Mouse (Mus musculus): Measurements from ENCODE around the gene Trpm2. TPM values are rescaled to one million over a fixed set of nuclear protein-coding genes. Genes with fewer than 3 reads are reported as not detected.
"Not testable (repeated sequence)": the region's sequence is repeated elsewhere in the genome, so short reads cannot be mapped to it uniquely, and the experiment has no call there.

Trpm2 gene
- polyA plus RNA-seq, 3 experiments from 2014 or later: 0.13 to 0.59 TPM; not detected in 1

DNA sequence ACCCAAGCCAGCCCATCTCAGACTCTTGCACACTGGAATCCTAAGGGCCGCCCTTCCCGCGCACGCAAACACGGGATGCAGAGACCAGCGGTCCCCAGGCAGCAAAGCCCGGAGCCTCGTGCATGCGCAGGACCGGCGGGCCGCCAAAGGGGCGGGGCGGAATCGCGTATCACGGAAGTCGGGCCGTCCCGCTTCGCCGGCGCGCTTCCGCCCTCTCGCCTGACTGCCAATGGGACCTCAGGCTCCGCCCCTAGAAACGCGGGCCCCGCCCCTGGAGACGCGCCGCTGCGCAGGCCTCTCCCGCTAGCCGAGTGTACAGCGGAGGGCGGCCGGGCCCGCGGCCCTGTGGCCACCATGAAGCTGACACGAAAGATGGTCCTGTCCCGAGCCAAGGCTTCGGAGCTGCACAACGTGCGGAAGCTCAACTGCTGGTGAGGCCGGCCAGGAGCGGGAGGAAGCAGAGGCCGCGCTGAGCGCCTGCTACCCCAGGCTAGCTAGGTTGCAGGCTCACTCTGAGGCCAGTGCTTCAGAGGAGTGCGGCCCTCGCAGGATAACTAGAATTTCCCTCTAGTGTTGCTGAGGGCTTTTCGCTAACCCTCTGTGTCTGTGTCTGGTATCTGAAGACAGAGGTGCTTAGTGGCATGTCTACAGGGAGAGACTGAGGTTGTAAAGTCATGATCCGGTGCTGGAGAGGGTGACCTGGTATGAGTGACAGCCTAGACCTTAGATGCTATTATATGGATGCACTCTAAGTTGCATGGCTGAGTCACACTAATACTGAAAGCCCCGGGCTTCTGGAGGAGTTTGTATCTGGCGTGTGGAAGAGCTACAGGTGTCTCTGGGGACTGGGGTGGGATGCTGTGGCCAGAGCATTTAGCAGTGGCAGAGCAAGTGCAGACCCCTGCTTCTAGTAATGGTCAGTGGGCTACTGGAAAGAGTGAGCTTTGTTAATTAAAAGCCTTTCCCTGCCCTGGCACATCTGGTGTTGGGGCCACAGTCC lies 8.3 kb upstream of the Trpm2 start, which contains the start of gene 1810043G02Rik:
1810043G02Rik (plus strand) TSS at position 174 of the 1,000 bp plus-strand sequence.
- peak; percentile 97 for ATAC-seq

DNA sequence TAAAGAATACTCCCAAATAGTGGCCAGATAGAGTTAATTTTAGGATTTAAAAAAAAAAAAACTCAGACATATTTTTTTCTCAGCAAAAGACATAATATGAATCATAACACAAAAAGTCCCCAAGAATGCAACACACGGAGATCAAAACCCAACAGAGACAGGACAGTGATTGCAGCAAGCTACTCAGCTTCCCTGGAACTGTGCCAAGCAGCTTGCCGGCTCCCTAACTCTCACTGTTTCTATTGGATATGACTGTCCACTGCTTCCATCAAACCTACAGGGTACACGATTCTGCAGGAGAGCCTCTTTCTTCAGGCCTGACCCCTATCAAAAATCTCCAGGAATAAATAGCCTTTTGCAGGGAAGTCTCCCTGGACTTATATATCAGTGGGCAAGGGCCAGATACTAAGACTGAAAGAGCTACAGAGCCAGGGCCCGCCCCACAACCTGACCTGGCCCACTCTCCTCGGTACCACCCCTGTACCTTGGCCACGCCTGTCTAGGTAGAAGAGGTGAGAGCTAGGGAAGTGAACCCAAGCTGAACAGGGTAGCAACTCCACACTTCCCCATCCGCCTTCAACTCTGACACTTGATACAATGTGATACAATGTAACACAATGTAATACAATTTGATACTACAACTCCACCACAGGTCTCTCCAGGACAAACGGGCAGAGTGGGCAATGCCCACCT lies 6.2 kb upstream of the Trpm2 start:
- ATAC-seq: no peak

DNA sequence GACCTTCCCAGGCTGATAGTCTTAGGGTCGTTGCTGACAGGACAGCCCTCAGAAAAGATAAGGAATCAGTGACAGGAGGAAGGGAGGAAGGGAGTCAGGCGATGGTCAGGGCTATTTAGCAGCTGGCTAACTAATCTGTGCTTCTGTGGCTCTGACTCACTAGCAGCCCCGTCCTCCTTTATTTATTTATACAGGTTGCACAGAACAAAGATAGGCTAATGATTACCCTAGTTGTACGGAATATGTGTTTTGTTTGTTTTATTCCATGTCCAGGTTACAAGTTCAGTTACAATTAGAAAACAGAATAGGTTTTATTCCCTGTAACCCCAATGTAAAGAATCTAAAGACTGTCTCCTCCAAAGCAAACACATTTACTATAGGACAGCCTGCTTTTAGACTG lies 5.3 kb upstream of the Trpm2 start:
- ATAC-seq: no peak

DNA sequence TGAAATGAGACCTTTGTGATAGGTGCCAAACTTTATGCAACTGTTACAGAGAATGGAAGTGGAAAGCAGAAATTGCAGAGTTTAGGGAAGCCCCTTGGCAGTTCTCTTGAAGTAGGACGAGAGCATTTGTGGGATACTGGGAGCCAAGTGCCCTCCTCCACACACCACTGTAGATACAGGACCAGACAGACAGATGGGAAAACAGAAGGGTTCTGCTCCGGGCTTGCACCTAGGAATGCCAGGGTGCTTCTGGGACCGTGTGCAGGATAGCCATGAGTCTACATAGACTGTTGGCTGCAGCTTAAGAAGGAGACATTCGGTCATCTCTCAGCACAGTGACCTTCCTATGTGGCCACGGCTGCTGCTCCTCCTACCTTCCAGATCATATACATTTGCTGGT lies 4.4 kb upstream of the Trpm2 start:
- ATAC-seq: no peak

DNA sequence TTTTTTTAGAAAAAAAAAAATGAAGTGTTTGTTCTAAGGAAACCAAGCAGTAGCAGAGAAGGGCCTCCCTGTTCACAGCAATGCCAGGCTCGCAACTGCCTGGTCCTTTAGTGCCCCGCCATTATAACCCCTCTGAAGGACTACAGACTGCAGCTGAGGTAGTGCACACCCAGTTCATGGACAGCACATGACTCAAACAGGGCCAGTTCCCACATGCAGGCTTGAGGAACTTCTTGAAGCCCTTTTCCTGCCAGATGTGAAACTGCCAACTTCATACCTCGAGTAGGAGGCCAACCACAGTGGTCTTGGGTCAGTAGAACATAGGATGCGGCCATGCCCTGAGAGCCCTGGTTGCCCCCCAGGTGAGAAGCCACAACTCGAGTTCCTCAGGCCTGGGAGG lies 4.0 kb upstream of the Trpm2 start:
- no peak for ATAC-seq

DNA sequence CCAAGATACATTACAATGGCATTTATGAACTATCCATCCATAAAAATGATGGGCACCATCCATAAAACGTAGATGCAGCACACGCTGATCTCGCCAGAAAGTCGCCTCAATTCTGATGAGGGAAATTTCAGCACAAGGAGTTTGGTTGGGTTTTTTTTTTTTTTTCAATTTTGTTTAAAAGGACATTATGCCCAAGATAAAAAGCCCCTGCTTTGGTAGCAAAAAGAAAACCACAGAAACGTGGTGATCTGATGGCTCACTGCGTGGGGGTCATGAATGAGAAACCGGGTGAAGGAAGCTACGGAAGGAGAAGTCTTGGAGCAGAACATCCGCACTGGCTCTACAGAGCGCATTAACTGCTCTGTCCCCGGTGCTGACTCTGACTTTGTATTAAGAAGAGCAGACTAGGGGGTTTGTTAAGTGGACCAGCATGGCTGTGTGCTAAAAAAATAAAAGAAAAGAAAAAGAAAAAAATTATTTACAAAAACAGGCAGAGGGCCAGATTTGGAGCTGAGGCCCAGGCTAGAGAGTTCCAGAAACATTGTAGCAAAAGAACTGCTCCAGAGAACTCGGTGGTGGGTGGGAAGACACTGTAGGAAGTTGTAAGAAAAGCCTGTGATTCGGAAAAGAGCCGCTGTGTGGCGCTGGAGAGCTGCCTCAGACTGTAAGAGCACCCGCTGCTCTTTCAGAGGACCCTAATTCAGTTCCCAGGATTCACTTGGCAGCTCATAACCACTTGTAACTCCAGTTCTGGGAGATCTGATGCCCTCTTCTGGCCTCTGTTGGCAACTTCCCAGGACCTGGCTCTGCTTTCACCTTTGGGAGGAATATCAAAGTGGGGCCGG lies 1.6 kb upstream of the Trpm2 start:
- no peak for ATAC-seq

DNA sequence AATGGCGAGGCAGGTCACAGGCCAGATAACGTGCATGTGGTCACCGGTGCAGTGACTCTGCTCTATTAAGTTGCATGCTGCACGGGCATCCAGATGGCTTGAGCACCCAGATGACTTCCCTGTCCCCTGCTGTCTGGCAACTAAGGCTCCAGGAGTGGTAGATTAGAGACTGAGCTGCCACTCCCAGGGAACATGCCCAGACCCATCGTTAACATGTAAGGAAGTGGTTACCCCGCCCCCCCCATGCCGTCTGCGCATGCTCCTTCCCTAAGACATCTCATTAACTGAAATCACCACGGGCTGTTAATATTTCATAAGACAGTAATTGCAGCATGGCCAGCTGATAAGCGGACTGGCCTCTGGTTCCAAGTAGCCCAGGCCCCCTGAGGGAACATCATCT lies 828 bp upstream of the Trpm2 start:
- ATAC-seq: peak; percentile 67

DNA sequence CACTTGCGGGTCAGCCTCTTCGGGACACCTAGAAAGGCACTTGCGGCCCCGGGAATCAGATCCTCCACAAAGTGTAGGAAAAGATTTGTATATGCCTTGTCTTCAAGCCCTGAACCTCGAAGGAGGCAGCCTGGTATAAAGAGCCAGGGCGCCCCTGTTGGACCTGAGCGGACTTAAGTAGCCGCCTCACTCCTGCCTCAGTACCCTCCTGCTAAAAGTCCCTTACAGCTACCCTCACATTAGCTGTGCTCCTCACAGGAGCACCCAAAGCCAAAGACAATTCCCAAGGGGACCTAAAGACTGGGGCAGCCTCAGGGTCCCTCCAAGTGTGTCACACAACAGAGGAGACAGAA lies 414 bp downstream of the Trpm2 start:
- no peak for ATAC-seq

DNA sequence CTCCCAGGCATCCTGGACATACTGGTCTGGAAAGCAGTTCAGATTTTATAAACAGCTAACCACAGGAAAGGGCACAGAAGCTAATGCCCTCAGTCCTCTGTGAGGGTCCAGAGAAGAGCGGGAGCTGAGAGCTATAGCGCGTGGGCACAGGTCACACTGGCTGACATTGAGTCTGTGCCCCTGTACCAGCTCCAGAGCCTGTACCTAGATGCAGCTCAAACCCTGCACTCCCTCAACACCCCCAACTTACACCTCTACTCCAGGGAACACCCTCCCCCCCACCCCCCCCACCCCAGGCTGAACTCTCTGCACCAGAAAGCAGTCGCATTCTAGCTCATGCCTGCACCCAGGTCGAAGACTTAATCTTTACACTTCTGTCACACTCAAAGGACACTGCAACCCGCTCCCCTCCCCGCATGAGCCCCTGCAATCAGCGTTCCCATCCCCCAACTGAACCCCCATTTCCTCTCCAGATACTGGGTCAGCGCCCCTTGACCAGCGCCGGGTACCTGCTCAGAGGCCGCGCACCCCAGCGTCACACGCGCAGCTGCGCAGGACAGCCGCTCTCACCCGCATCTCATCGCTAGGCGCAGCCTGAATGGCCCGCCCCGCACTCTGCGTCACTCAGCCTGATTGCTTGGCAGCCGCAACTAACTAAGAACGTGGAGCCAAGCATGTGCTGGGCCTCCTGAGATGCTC lies 940 bp downstream of the Trpm2 start:
- ATAC-seq: peak; percentile 50

DNA sequence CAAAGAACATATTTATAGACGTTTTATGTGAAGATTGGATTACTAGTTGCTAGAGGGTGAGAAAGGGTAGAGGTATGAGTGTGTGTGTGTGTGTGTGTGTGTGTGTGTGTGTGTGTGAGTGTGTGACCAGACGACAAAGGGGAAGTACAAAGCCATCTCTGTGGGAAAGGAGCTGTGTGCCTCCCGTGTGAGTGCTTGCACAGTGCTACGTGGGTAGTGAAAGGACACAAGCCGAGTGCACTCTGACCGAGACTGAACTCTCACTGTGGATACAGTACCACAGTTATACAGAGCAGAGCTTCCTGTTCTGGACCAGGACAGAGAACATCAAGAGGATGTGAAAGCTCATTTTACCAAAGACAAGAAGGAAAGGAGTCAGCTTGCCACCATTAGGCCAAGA lies 6.4 kb downstream of the Trpm2 start:
- ATAC-seq: no peak

DNA sequence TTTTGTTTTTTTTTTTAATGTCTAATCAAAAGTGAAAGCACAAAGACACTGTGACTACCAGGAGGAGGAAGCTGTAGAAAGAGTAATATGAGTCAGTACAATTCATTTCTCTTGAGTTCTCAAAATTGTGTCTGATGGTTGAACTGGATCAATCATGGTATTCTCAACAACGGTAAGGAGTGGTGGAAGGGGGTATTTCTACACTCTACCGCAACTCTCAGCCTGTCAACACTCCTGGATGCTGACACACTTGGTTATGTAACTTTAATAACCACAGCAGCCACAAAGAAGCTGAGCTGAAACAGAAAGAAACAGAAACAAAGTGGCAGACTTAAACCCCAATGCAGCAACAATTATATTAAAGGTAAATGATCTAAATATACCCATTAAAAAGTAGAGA lies 7.6 kb downstream of the Trpm2 start:
- peak; percentile 74 for ATAC-seq

DNA sequence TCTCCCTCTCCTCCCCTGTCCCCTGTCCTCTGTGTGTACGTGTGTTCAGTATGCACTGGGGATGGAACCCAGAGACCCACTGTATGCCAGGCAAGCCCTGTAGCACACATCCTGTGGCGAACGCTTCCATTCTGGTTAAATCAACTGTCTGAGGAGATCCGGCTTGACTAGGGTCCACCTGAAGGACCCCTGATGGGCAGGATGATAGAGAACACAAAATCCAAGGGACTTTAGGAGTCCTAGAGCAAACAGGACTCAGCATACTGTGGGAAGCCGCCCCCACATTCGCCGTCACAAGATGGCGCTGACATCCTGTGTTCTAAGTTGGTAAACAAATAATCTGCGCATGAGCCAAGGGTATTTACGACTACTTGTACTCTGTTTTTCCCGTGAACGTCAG lies 19.9 kb downstream of the Trpm2 start:
- not testable (repeated sequence) for ATAC-seq

DNA sequence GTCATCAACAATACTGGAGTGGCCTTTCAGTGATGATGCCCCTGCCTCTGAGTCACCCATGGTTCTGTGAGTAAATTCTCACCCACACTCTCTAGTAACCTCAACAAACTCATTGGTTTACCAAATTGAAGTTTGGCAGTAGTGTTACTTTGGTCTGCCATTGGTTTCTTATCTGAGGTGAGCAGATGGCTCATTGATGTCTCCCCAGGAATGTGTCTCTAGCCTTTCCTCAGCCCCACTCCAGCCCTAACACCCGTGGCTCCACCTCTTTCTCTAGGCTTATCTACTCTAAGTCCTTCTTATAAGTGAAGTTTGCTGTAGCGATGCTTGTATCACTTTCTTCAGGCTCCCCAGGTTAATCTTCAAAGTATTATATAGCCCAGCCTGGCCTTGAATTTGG lies 30.7 kb downstream of the Trpm2 start:
- no peak for ATAC-seq

DNA sequence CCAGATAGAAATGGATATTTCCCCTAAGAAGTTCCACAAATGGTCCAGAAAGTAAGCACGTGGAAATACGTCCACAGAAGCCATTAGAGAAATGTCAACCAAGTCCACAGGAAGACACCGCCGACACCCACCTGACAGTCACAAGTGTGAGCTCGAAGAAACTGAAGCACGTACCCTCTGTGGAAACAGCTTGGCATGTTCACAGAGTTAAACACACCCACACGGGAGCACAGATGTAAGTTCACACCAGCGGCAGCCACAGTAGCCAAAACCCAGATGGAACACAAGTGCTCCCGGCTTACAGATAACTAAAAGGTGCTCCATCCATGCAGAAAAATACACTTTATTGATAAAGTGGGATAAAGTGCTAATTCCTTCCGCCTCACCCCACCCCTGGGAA lies 43.0 kb downstream of the Trpm2 start:
- no peak for ATAC-seq

DNA sequence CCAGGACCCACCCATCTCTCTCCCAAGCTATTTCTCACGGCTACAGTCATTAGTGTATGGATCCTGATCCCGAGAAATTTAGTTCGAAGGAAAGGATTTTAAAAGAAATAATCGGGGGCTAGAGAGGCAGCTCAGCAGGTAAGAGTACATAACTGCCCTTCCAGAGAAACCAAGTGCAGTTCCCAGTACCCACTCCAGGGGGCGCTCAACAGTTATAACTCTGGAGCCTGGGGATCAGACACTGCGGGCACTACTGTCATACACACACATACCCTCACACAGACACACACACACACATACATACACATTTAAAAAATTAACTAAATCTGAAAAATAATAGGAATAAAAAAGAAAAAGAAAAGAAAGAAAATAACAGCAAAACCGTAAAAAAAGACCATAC lies 44.2 kb downstream of the Trpm2 start:
- ATAC-seq: no peak

DNA sequence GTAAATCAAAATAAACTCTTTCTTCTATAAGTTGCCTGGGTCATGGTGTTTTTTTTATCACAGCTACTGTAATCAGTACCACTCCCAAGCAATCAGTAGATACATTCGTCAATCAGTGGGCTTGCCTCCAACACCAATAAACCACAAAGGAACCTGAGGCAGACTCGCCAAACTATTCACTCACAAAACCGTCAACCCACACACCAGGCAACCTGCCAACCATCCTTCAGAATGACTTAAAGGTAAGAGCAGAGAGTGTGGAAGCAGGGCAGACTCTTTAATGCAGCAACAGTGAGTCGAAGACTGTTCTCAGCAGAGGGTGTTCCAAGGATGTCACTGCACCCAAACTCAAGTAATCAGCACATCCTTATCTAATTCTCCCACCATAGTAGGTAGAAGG lies 47.7 kb downstream of the Trpm2 start:
- no peak for ATAC-seq

DNA sequence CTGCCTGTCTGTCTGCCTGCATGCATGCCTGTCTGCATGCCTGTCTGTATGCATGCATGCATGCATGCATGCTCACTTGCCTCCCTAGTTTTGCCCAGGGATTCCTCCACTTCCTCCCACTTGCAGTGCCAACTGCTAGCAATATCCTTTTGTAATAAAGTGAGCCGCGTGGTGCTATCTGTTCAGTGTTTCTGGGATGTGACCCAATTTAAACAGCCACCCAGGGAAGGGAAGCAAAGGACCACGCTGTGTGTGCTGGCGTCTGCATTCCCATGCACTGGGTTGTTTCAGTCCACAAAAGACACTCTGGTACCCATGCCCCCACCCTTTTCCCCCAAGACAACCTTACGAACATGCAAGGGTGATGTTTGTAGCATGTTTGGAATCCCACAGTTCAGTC lies 49.4 kb downstream of the Trpm2 start:
- no peak for ATAC-seq

DNA sequence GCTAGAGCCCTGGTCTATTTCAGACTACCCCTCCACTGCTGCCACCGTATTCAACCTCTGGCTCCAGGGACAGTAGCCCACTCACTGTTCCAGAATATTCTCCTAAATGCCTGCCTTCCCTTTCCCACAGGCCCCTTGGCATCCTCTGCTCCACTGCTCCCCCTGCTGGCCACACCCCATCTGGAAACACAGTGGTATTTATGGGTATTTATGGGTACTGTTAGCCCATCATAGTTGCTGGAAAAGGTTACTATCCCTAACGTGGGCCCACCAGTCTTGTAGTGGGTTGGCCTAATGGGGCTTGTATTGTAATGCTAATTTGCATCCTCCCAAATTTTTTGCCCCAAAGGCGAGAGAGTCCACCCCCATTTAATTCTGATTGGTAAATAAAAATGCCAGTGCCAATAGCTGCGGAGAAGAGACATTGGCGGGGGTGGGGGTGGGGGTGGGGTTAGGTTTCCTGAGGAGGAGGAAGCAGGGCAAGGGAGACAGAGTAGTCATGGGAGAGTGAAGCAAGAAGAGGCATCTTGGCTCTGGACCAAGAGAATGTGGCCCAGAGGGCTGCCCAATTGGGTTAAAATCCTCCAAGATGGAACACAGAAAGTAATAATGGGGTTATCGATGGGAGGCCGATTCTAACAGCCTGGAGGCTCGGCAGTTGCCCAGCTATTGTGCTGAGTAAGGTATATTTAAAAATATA lies 53.6 kb downstream of the Trpm2 start:
- ATAC-seq: no peak

DNA sequence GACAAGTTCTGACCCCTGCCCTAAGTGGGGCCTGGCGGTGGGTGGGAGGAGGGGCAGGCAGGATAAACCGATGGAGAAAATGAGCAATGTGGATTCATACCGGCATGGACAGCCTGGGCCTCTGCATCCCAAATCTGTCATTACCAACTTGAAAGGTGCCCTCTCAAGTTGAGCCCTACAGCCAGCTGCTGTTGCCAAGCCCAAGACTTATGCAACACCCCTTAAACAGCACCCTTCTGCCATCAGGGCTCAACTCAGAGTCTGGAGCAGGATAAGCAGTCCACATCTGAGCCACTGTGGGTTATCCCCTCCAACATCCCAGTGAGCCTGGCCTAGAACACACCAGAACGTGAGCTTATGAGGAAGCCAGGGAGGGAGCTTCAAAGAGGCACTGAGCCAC lies 57.1 kb downstream of the Trpm2 start:
- ATAC-seq: no peak

DNA sequence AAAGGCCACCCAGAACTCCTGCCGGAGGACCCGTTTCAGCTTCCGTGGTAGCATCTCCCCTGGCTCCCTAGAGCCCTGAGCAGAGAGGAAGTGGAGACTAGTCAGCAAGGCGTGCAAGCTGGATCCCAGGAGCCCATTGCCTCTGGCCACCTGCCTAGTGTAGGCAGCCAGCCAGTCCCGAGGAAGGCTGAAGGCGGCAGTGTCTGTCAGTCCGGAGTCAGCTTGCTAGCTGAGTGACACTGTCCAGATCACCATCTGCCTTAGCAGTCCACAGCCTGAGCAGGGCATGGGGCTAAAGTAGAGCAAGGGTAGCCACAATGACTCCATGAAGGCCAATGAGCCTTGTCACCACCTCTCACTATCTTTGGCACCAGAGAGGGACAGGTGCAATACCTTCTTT lies 57.8 kb downstream of the Trpm2 start:
- ATAC-seq: no peak

DNA sequence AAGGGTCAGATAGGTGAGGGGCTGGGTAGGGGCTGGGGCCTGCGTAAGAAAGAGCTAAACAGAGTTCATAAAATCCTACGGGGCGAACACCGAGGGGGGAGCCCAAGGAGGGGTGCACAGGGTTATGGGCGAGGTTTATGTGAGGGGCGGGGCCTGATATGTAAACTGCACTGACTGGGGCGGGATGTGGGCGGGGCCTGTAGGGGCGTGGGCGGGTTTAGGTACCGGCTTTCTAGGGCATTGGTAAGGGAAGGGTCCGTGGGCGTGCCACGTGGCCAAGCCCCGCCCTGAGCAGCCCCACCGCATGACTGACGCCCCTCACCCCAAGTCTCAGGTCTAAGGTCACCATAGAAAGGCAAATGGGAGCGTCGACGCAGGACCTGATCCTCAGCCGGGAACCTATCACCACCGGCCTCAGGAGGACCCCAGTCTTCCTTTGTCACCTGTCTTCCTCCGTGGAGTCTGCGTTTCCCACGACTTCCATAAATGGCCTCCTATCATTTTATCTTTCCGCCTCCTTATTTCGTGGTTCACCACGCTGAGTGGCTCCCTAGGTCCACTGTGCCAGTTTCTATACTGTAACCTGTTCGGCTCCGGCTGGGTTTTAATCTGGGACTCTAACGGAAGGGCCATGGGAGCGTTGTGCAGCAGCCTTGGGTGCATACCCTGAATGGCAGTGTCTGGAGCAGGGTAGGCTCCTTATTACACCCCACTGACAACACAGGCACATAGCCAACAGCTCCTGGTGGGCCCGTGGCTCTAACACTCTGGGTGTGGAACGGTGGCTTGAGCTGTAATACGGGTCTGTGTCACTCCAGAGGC lies 67.3 kb downstream of the Trpm2 start:
- ATAC-seq: no peak
